Mouse (Mus musculus) yolk sac, embryonic 10.5 days (tissue): Measurements from ENCODE around the gene Cxcr3.

ENCODE experiments used
- DNase-seq: peaks from one replicate; pipeline ENCODE4 v3.0.0-alpha.2; 2017; ENCODE audit warnings: low spot score

Gene Cxcr3

DNA sequence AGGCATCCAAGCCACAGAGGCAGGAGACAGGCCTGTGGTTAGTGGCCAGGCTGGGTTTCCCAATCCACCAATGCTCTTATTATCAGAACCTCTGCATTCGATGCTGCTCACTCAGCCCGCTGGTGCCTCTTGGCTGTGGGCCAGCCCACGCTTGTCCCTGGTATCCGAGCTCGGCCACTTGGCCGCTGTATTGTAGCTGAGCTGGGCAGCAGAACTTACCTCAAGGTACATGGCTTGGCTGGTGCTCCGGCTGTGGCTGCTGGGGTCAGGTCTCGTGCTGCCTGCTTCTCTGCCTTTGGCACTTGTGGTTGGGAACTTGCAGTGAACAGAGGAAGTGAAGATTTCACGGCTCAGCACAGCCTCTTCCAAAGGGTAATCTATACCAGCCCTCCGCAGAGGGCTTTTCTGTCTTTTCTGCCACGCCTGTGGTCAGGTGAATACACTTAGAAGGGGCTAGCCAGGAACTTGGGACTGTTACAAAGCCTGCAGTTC, at the start of gene Cxcr3:
TSS of gene Cxcr3 (minus strand) at position 442 of the 492 bp plus-strand sequence.
- no peak for DNase-seq

DNA sequence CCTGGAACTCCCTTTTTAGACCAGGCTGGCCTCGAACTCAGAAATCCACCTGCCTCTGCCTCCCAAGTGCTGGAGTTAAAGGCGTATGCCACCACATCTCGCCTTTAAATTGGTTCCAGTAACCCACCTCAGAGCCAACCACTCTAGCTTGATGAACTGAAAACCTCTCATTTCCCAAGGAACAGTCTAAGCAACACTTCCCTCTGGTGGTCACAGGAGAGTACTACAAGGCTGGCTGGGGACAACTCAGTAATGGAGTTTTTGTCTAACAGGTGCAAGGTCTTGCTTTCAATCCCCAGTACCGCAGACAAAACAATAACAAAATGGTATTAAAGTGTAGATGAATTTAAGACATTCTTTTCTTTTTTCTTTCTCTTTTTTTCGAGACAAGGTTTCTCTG, 38.0 kb upstream of the Cxcr3 start:
- DNase-seq, result no peak

- no peak for DNase-seq
These were observed 36.2 kb upstream of the Cxcr3 start for GRCm38 (mm10) chrX:101770307-101770706.

DNA sequence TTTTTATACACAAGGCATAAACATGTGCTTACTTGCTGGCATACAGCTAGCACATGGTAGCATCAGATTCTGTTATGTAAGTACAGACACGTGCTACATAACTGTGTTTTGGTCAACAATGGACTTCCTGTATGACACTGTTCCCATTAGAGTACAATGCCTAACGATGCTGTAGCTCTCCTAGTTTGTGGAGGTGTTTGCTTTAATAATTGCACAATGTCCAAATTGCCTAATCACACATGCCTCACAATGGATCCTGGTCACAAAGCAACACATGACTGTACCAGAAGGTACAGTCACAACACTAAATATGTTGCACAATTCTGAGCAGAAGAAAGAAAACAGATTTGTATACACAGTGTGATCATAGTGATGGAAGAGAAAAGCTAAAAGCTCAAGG, 35.4 kb upstream of the Cxcr3 start:
- DNase-seq, result no peak

- no peak for DNase-seq
These were observed 33.2 kb upstream of the Cxcr3 start for GRCm38 (mm10) chrX:101767280-101767679.

DNA sequence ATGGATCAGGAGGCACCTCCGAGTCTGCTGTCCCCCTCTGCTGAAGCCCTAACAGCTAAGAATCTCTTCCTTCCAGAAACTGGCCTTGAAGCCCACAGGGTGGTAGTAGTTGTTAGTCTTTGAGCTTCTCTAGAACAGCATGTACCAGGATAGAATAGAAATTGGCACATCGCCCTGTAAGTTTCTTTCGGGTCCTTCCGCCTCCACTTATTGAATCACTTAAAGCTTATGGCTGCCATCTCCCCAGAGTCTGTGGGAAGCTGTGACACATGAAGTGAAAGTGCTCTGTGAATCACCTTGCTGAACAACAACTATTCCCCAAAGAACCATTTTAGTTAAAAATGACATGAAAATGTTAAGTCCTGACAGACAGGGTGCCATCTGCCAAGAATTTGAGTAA, 31.0 kb upstream of the Cxcr3 start:
- no peak for DNase-seq

DNA sequence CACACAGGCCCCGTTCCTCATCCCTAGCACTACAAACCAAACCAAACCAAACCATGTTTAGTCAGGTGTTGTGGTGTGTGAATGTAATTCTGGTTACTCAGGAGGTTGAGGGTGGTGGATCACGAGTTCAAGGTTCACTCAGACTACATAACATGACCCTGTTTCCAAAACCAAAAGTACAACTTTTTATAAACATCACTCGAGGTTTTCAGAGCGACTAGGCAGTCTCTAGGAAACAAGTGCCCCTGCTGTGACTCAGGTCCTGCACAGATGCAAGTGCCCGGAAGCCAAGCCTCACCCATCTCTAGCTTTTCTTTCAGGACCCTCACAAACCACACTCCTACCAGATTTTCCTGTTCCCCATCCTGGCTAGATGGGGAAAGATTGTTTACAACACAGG, 30.6 kb upstream of the Cxcr3 start:
- no peak for DNase-seq

DNA sequence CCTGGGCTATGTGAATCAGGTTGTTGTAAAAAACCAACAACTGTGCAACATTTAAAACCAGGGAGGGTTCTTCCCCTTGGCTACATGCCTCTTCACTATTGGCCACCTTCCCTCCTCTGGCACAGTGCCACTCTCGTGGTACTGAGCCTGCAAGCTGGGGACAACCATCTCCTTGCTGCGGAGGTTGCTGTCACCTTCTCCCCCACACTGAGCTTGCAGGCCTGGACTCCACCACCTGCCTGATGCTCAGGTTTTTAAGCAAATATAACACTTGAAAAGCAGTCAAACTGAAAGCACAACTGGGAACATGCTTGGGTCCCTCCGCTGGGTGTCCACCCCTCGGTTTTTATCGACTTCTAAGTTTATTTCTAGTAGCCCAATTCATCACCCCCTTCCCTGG, 20.4 kb upstream of the Cxcr3 start:
- DNase-seq, result no peak

GRCm38 (mm10) chrX:101750144-101750543, 16.1 kb upstream of the Cxcr3 start:
- DNase-seq, result no peak

GRCm38 (mm10) chrX:101741064-101741433, 7.0 kb upstream of the Cxcr3 start:
- DNase-seq, result no peak

GRCm38 (mm10) chrX:101740335-101741063, 6.4 kb upstream of the Cxcr3 start:
- no peak for DNase-seq

GRCm38 (mm10) chrX:101737201-101737600, 3.1 kb upstream of the Cxcr3 start:
- DNase-seq, result no peak

DNA sequence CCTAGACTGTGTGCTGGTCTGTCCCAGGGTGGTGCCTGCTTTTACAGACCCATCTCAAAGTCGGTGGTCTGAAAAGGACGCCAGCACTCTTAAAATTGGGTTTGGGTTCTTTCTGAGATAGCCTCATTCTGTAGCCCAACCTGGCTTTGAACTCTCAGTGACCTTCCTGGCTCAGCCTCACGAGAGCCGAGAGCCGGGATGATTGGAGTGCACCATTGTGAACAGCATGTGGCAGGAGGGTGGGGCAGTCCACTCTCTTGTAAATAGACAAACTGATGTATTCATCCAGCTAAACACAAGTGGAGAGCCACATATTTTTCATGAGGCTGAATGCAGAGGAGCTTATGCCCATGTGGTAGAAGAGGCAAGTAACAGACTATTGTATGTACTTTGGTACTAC, 912 bp upstream of the Cxcr3 start:
- DNase-seq, result no peak

- DNase-seq, result no peak
These were observed 781 bp downstream of the Cxcr3 start for GRCm38 (mm10) chrX:101733288-101733687.

DNA sequence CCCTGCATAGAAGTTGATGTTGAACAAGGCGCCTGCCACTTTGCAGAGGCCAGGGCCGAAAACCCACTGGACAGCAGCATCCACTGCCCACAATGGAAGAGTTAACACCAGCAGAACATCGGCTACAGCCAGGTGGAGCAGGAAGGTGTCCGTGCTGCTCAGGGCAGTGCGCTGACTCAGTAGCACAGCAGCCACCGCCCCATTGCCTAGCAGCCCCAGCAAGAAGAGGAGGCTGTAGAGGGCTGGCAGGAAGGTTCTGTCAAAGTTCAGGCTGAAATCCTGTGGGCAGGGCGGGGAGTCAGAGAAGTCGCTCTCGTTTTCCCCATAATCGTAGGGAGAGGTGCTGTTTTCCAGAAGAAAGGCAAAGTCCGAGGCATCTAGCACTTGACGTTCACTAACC, 1.4 kb downstream of the Cxcr3 start:
- DNase-seq, result no peak

DNA sequence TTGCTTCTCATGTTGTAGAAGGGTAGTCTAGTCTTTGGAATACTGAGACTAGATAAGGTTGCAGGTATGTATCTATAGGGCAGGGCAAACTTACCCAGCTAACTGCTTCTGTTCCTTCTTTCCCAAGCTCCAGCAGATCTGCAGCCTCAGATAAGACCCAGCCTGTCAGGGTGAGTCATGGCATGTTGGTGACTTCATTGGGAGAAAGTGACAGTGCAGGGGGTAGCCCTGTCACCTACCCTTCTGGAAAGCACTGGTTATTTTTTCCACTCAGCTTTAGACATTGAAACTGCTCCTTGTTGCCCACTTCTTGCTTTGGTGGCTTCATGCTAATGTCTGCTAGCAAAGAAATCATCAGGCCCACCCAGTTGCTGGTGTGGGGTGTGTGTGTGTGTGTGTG, 4.1 kb downstream of the Cxcr3 start:
- no peak for DNase-seq

GRCm38 (mm10) chrX:101720401-101720800, 13.7 kb downstream of the Cxcr3 start:
- DNase-seq, result no peak

DNA sequence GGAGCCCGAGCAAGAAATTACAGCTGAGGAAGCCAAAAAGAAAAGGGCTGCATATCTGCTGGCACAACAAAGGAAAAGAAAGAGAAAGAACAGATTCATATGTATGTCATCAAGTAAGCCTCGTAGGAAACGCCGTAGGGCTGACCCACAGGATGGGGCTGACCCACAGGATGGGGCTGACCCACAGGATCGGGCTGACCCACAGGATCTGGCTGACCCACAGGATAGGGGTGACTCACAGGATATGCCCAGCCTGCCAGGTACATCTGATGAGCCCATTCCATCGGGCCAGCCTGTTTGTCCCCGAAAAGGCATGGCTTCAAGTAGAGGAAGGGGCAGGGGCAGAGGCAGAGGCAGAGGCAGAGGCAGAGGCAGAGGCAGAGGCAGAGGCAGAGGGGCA, 29.0 kb downstream of the Cxcr3 start:
- no peak for DNase-seq

GRCm38 (mm10) chrX:101698232-101698631, 35.8 kb downstream of the Cxcr3 start:
- DNase-seq, result peak; percentile 26

DNA sequence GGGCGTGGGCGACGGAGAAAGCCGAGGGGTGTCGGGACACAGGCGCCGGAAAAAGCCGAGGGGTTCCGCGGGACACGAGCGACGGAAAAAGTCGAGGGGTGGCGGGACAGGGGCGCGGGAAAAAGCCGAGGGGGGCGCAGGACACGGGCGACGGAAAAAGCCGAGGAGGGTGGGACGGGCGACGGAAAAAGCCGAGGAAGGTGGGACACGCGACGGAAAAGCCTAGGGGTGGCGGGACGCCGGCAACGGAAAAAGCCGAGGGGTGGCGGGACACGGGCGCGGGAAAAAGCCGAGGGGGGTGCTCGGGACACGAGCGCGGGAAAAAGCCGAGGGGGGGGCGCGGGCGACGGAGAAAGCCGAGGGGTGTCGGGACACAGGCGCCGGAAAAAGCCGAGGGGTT, 36.5 kb downstream of the Cxcr3 start:
- no peak for DNase-seq

GRCm38 (mm10) chrX:101695686-101696085, 38.4 kb downstream of the Cxcr3 start:
- DNase-seq, result no peak
